Mouse (Mus musculus): ENCODE data around the gene Nmt1. TPM values are rescaled to one million over a fixed set of nuclear protein-coding genes. Genes with fewer than 3 reads are reported as not detected.

Gene Nmt1
- total and polyA plus RNA-seq, 2 experiments from 2014 or later, result 46.6 to 47.6 TPM

- no peaks in the 10 kb centered on the region for H3K9me3 ChIP-seq (replicated peaks; ENCODE audit: control insufficient read depth, low read length)
- H3K27me3 ChIP-seq (ENCODE audit: control insufficient read depth, insufficient read depth, low read length), result no peaks in the 10 kb centered on the region
- H3K27ac ChIP-seq (ENCODE audit: low read depth), result no peak overlapping the region
- no peaks in the 10 kb centered on the region for H3K4me1 ChIP-seq (ENCODE audit: control insufficient read depth, insufficient read depth)
- no peak overlapping the region for H3K4me2 ChIP-seq (ENCODE audit: low read depth, low read length)
- 66% methylated on average over 4 of the region's 4 CpGs for whole genome bisulfite sequencing
- DNase-seq (ENCODE audit: low spot score) (no peak), ATAC-seq (ENCODE audit: insufficient read depth, low read depth) (no peak)
- H3K4me3 ChIP-seq (ENCODE audit: low read depth, low read length), result no peak overlapping the region
- peaks cover 53% of the 10 kb centered on the region for H3K36me3 ChIP-seq (replicated peaks; ENCODE audit: control insufficient read depth, insufficient read depth, low read length)
- no peak for TF ChIP-seq EP300 (IDR thresholded peaks at IDR 0.05; ENCODE audit: low read depth)
- no peak for TF ChIP-seq CTCF (IDR thresholded peaks at IDR 0.05; ENCODE audit: low read depth)
- no peak overlapping the region for H3K9ac ChIP-seq (replicated peaks; ENCODE audit: low read depth, low read length)
Observed at GRCm38 (mm10) chr11:103042828-103043227, 14.8 kb downstream of the Nmt1 start.

- 99% methylated on average over 3 of the region's 3 CpGs for WGBS
- Histone ChIP-seq H3K9me3 (replicated peaks; ENCODE audit: control insufficient read depth, low read length) (no peaks in the 10 kb centered on the region), H3K27ac (ENCODE audit: low read depth) (no peak overlapping the region), H3K4me3 (ENCODE audit: low read depth, low read length) (no peak overlapping the region), H3K4me2 (ENCODE audit: low read depth, low read length) (no peak overlapping the region), H3K9ac (replicated peaks; ENCODE audit: low read depth, low read length) (no peak overlapping the region), H3K4me1 (ENCODE audit: control insufficient read depth, insufficient read depth) (no peaks in the 10 kb centered on the region), H3K36me3 (replicated peaks; ENCODE audit: control insufficient read depth, insufficient read depth, low read length) (peaks cover 52% of the 10 kb centered on the region), H3K27me3 (ENCODE audit: control insufficient read depth, insufficient read depth, low read length) (no peaks in the 10 kb centered on the region)
- DNase-seq (ENCODE audit: low spot score) (no peak), ATAC-seq (ENCODE audit: insufficient read depth, low read depth) (no peak)
- no peak for TF ChIP-seq CTCF (IDR thresholded peaks at IDR 0.05; ENCODE audit: low read depth)
- no peak for TF ChIP-seq EP300 (IDR thresholded peaks at IDR 0.05; ENCODE audit: low read depth)
Observed at GRCm38 (mm10) chr11:103043982-103044381, 16.0 kb downstream of the Nmt1 start.

- peaks cover under 1% of the 10 kb centered on the region; the same call in 1 of the 2 replicates for H3K4me1 ChIP-seq (ENCODE audit: control insufficient read depth, insufficient read depth)
- no peak overlapping the region for H3K27ac ChIP-seq (ENCODE audit: low read depth)
- TF ChIP-seq CTCF (IDR thresholded peaks at IDR 0.05; ENCODE audit: low read depth) (no peak), EP300 (IDR thresholded peaks at IDR 0.05; ENCODE audit: low read depth) (no peak)
- no peak for DNase-seq (ENCODE audit: low spot score)
- H3K9me3 ChIP-seq (replicated peaks; ENCODE audit: control insufficient read depth, low read length), result no peaks in the 10 kb centered on the region
- no peak overlapping the region for H3K4me3 ChIP-seq (ENCODE audit: low read depth, low read length)
- WGBS, result 69% methylated on average over 8 of the region's 8 CpGs
- no peak overlapping the region for H3K9ac ChIP-seq (replicated peaks; ENCODE audit: low read depth, low read length)
- no peak for ATAC-seq (ENCODE audit: insufficient read depth, low read depth)
- no peaks in the 10 kb centered on the region for H3K27me3 ChIP-seq (ENCODE audit: control insufficient read depth, insufficient read depth, low read length)
- no peak overlapping the region for H3K4me2 ChIP-seq (ENCODE audit: low read depth, low read length)
- peaks cover 60% of the 10 kb centered on the region for H3K36me3 ChIP-seq (replicated peaks; ENCODE audit: control insufficient read depth, insufficient read depth, low read length)
Observed at GRCm38 (mm10) chr11:103046286-103046685, 18.3 kb downstream of the Nmt1 start.

- no peaks in the 10 kb centered on the region for H3K9me3 ChIP-seq (replicated peaks; ENCODE audit: control insufficient read depth, low read length)
- H3K36me3 ChIP-seq (replicated peaks; ENCODE audit: control insufficient read depth, insufficient read depth, low read length), result peaks cover 48% of the 10 kb centered on the region
- no peaks in the 10 kb centered on the region for H3K27me3 ChIP-seq (ENCODE audit: control insufficient read depth, insufficient read depth, low read length)
- TF ChIP-seq EP300 (IDR thresholded peaks at IDR 0.05; ENCODE audit: low read depth) (no peak), CTCF (IDR thresholded peaks at IDR 0.05; ENCODE audit: low read depth) (no peak)
- WGBS, result 88% methylated on average over 5 of the region's 5 CpGs
- DNase-seq (ENCODE audit: low spot score) (no peak), ATAC-seq (ENCODE audit: insufficient read depth, low read depth) (no peak)
- no peak overlapping the region for H3K4me2 ChIP-seq (ENCODE audit: low read depth, low read length)
- H3K27ac ChIP-seq (ENCODE audit: low read depth), result no peak overlapping the region
- H3K9ac ChIP-seq (replicated peaks; ENCODE audit: low read depth, low read length), result no peak overlapping the region
- H3K4me3 ChIP-seq (ENCODE audit: low read depth, low read length), result no peak overlapping the region
- peaks cover 15% of the 10 kb centered on the region; the same call in 1 of the 2 replicates for H3K4me1 ChIP-seq (ENCODE audit: control insufficient read depth, insufficient read depth)
Observed at GRCm38 (mm10) chr11:103049611-103050010, 21.6 kb downstream of the Nmt1 start.

GRCm38 (mm10) chr11:103050153-103050552, 22.2 kb downstream of the Nmt1 start:
- TF ChIP-seq CTCF (IDR thresholded peaks at IDR 0.05; ENCODE audit: low read depth) (no peak), EP300 (IDR thresholded peaks at IDR 0.05; ENCODE audit: low read depth) (no peak)
- no peak overlapping the region for H3K4me3 ChIP-seq (ENCODE audit: low read depth, low read length)
- no peak for DNase-seq (ENCODE audit: low spot score)
- ATAC-seq (ENCODE audit: insufficient read depth, low read depth), result no peak
- H3K9me3 ChIP-seq (replicated peaks; ENCODE audit: control insufficient read depth, low read length), result no peaks in the 10 kb centered on the region
- WGBS, result 81% methylated on average over 9 of the region's 9 CpGs
- peaks cover 44% of the 10 kb centered on the region for H3K36me3 ChIP-seq (replicated peaks; ENCODE audit: control insufficient read depth, insufficient read depth, low read length)
- no peaks in the 10 kb centered on the region for H3K27me3 ChIP-seq (ENCODE audit: control insufficient read depth, insufficient read depth, low read length)
- H3K4me2 ChIP-seq (ENCODE audit: low read depth, low read length), result no peak overlapping the region
- H3K9ac ChIP-seq (replicated peaks; ENCODE audit: low read depth, low read length), result no peak overlapping the region
- H3K4me1 ChIP-seq (ENCODE audit: control insufficient read depth, insufficient read depth), result peaks cover 15% of the 10 kb centered on the region; the same call in 1 of the 2 replicates
- H3K27ac ChIP-seq (ENCODE audit: low read depth), result peak overlapping the region; percentile 28

GRCm38 (mm10) chr11:103051249-103051691, 23.3 kb downstream of the Nmt1 start:
- H3K27me3 ChIP-seq (ENCODE audit: control insufficient read depth, insufficient read depth, low read length), result no peaks in the 10 kb centered on the region
- H3K4me1 ChIP-seq (ENCODE audit: control insufficient read depth, insufficient read depth), result peaks cover 15% of the 10 kb centered on the region; the same call in 1 of the 2 replicates
- no peaks in the 10 kb centered on the region for H3K9me3 ChIP-seq (replicated peaks; ENCODE audit: control insufficient read depth, low read length)
- TF ChIP-seq EP300 (IDR thresholded peaks at IDR 0.05; ENCODE audit: low read depth), result 0 out of 2 replicates have a peak, but pooled peaks have one; percentile 47
- no peak for TF ChIP-seq CTCF (IDR thresholded peaks at IDR 0.05; ENCODE audit: low read depth)
- peak; percentile 88 for DNase-seq (ENCODE audit: low spot score)
- ATAC-seq (ENCODE audit: insufficient read depth, low read depth), result peak; percentile 92
- peak overlapping the region; percentile 82 for H3K27ac ChIP-seq (ENCODE audit: low read depth)
- H3K4me3 ChIP-seq (ENCODE audit: low read depth, low read length), result no peak overlapping the region
- H3K9ac ChIP-seq (replicated peaks; ENCODE audit: low read depth, low read length), result no peak overlapping the region
- 14% methylated on average over 8 of the region's 8 CpGs for WGBS
- H3K4me2 ChIP-seq (ENCODE audit: low read depth, low read length), result 0 out of 2 replicates have a peak overlapping the region, but pooled peaks have one; percentile 6
- H3K36me3 ChIP-seq (replicated peaks; ENCODE audit: control insufficient read depth, insufficient read depth, low read length), result peaks cover 45% of the 10 kb centered on the region
